Mouse (Mus musculus) heart, adult 2 months (tissue): ENCODE measurements around the gene Dcps.

Experiments
- CTCF ChIP-seq: fragments of 200-600 bp; IDR thresholded peaks from 2 replicates; pipeline ENCODE4 v1.8.1; 2022; ENCODE audit warnings: antibody characterized with exemption, mild to moderate bottlenecking, moderate library complexity
- EP300 ChIP-seq: fragments of 200-500 bp; IDR thresholded peaks from 2 replicates; pipeline ENCODE4 v1.6.1; 2011; ENCODE audit warnings: low read depth, low read length, control low read depth; ENCODE audit not compliant: insufficient read depth
- POLR2A ChIP-seq: fragments of 200-500 bp; IDR thresholded peaks from 2 replicates; pipeline ENCODE4 v1.6.1; 2011; ENCODE audit warnings: mild to moderate bottlenecking, low read depth, low read length, control low read depth; ENCODE audit not compliant: insufficient read depth

GRCm38 (mm10) chr9:35119168-35119567 is 56.7 kb downstream of the Dcps start, which contains the start of gene St3gal4:
- TF ChIP-seq CTCF (no peak), POLR2A (no peak), EP300 (no peak)
